Mouse (Mus musculus): ENCODE measurements around the gene Mrps24.
A peak's percentile ranks its signal among the peaks of the same experiment; 100 is the strongest.

Gene Mrps24

GRCm38 (mm10) chr11:5716246-5716645 is 766 bp upstream of the Mrps24 start:
- peak overlapping the region; percentile 72 for H3K4me3 ChIP-seq (replicated peaks; ENCODE audit: low read length)
- H3K36me3 ChIP-seq (ENCODE audit: insufficient read depth, low read length): peaks cover 49% of the 10 kb centered on the region
- H3K27me3 ChIP-seq (ENCODE audit: insufficient read depth, low read length): peaks cover 21% of the 10 kb centered on the region
- TF ChIP-seq NANOG (IDR thresholded peaks at IDR 0.05; ENCODE audit: borderline replicate concordance, low read length) (no peak), POU5F1 (IDR thresholded peaks at IDR 0.05; ENCODE audit: borderline replicate concordance, low read length) (no peak), CTCF (conservative IDR thresholded peaks at IDR 0.05; ENCODE audit: low read length) (no peak)
- H3K4me1 ChIP-seq (replicated peaks; ENCODE audit: low read depth, low read length): peaks cover 64% of the 10 kb centered on the region
- H3K9me3 ChIP-seq (ENCODE audit: low read length): no peaks in the 10 kb centered on the region

GRCm38 (mm10) chr11:5715179-5715578 is 301 bp downstream of the Mrps24 start:
- TF ChIP-seq POU5F1 (IDR thresholded peaks at IDR 0.05; ENCODE audit: borderline replicate concordance, low read length) (no peak), CTCF (conservative IDR thresholded peaks at IDR 0.05; ENCODE audit: low read length) (no peak), NANOG (IDR thresholded peaks at IDR 0.05; ENCODE audit: borderline replicate concordance, low read length) (no peak)
- peaks cover 60% of the 10 kb centered on the region for H3K4me1 ChIP-seq (replicated peaks; ENCODE audit: low read depth, low read length)
- peaks cover 44% of the 10 kb centered on the region for H3K36me3 ChIP-seq (ENCODE audit: insufficient read depth, low read length)
- peak overlapping the region; percentile 72; the same call in 1 of the 2 replicates for H3K4me3 ChIP-seq (replicated peaks; ENCODE audit: low read length)
- H3K27me3 ChIP-seq (ENCODE audit: insufficient read depth, low read length): peaks cover 21% of the 10 kb centered on the region
- H3K9me3 ChIP-seq (ENCODE audit: low read length): no peaks in the 10 kb centered on the region

GRCm38 (mm10) chr11:5707530-5708353 is 7.7 kb downstream of the Mrps24 start:
- H3K4me3 ChIP-seq (replicated peaks; ENCODE audit: low read length): peak overlapping the region; percentile 97
- peaks cover 10% of the 10 kb centered on the region; the same call in 1 of the 2 replicates for H3K27me3 ChIP-seq (ENCODE audit: insufficient read depth, low read length)
- TF ChIP-seq CTCF (conservative IDR thresholded peaks at IDR 0.05; ENCODE audit: low read length): no peak
- no peak for TF ChIP-seq POU5F1 (IDR thresholded peaks at IDR 0.05; ENCODE audit: borderline replicate concordance, low read length)
- no peak for TF ChIP-seq NANOG (IDR thresholded peaks at IDR 0.05; ENCODE audit: borderline replicate concordance, low read length)
- H3K9me3 ChIP-seq (ENCODE audit: low read length): no peaks in the 10 kb centered on the region
- H3K36me3 ChIP-seq (ENCODE audit: insufficient read depth, low read length): peaks cover 34% of the 10 kb centered on the region
- H3K4me1 ChIP-seq (replicated peaks; ENCODE audit: low read depth, low read length): peaks cover 58% of the 10 kb centered on the region

GRCm38 (mm10) chr11:5706874-5707529 is 8.5 kb downstream of the Mrps24 start:
- TF ChIP-seq POU5F1 (IDR thresholded peaks at IDR 0.05; ENCODE audit: borderline replicate concordance, low read length) (no peak), CTCF (conservative IDR thresholded peaks at IDR 0.05; ENCODE audit: low read length) (no peak), NANOG (IDR thresholded peaks at IDR 0.05; ENCODE audit: borderline replicate concordance, low read length) (no peak)
- H3K4me1 ChIP-seq (replicated peaks; ENCODE audit: low read depth, low read length): peaks cover 61% of the 10 kb centered on the region
- H3K36me3 ChIP-seq (ENCODE audit: insufficient read depth, low read length): peaks cover 34% of the 10 kb centered on the region
- H3K9me3 ChIP-seq (ENCODE audit: low read length): no peaks in the 10 kb centered on the region
- H3K4me3 ChIP-seq (replicated peaks; ENCODE audit: low read length): peak overlapping the region; percentile 97
- peaks cover 10% of the 10 kb centered on the region; the same call in 1 of the 2 replicates for H3K27me3 ChIP-seq (ENCODE audit: insufficient read depth, low read length)

GRCm38 (mm10) chr11:5705972-5706371 is 9.5 kb downstream of the Mrps24 start:
- H3K36me3 ChIP-seq (ENCODE audit: insufficient read depth, low read length): peaks cover 34% of the 10 kb centered on the region
- H3K27me3 ChIP-seq (ENCODE audit: insufficient read depth, low read length): peaks cover 10% of the 10 kb centered on the region; the same call in 1 of the 2 replicates
- H3K4me1 ChIP-seq (replicated peaks; ENCODE audit: low read depth, low read length): peaks cover 66% of the 10 kb centered on the region
- H3K4me3 ChIP-seq (replicated peaks; ENCODE audit: low read length): peak overlapping the region; percentile 97
- no peaks in the 10 kb centered on the region for H3K9me3 ChIP-seq (ENCODE audit: low read length)
- TF ChIP-seq POU5F1 (IDR thresholded peaks at IDR 0.05; ENCODE audit: borderline replicate concordance, low read length) (no peak), CTCF (conservative IDR thresholded peaks at IDR 0.05; ENCODE audit: low read length) (no peak)

GRCm38 (mm10) chr11:5703341-5703740 is 12.1 kb downstream of the Mrps24 start:
- H3K4me3 ChIP-seq (replicated peaks; ENCODE audit: low read length): no peak overlapping the region
- peaks cover 71% of the 10 kb centered on the region for H3K4me1 ChIP-seq (replicated peaks; ENCODE audit: low read depth, low read length)
- peaks cover 34% of the 10 kb centered on the region for H3K36me3 ChIP-seq (ENCODE audit: insufficient read depth, low read length)
- no peaks in the 10 kb centered on the region for H3K9me3 ChIP-seq (ENCODE audit: low read length)
- TF ChIP-seq CTCF (conservative IDR thresholded peaks at IDR 0.05; ENCODE audit: low read length) (0 out of 2 replicates have a peak, but pooled peaks have one; percentile 6), POU5F1 (IDR thresholded peaks at IDR 0.05; ENCODE audit: borderline replicate concordance, low read length) (no peak), NANOG (IDR thresholded peaks at IDR 0.05; ENCODE audit: borderline replicate concordance, low read length) (no peak)
- H3K27me3 ChIP-seq (ENCODE audit: insufficient read depth, low read length): no peaks in the 10 kb centered on the region

- Histone ChIP-seq H3K4me3 (replicated peaks; ENCODE audit: low read length) (0 out of 2 replicates have a peak overlapping the region, but pooled peaks have one; percentile 0), H3K9me3 (ENCODE audit: low read length) (no peaks in the 10 kb centered on the region), H3K27me3 (ENCODE audit: insufficient read depth, low read length) (no peaks in the 10 kb centered on the region), H3K4me1 (replicated peaks; ENCODE audit: low read depth, low read length) (peaks cover 67% of the 10 kb centered on the region), H3K36me3 (ENCODE audit: insufficient read depth, low read length) (peaks cover 34% of the 10 kb centered on the region)
- TF ChIP-seq NANOG (IDR thresholded peaks at IDR 0.05; ENCODE audit: borderline replicate concordance, low read length) (no peak), CTCF (conservative IDR thresholded peaks at IDR 0.05; ENCODE audit: low read length) (no peak), POU5F1 (IDR thresholded peaks at IDR 0.05; ENCODE audit: borderline replicate concordance, low read length) (no peak)
Observed at GRCm38 (mm10) chr11:5702957-5703332, 12.5 kb downstream of the Mrps24 start.

- no peak overlapping the region for H3K4me3 ChIP-seq (replicated peaks; ENCODE audit: low read length)
- no peaks in the 10 kb centered on the region for H3K9me3 ChIP-seq (ENCODE audit: low read length)
- peaks cover 34% of the 10 kb centered on the region for H3K36me3 ChIP-seq (ENCODE audit: insufficient read depth, low read length)
- TF ChIP-seq CTCF (conservative IDR thresholded peaks at IDR 0.05; ENCODE audit: low read length) (no peak), POU5F1 (IDR thresholded peaks at IDR 0.05; ENCODE audit: borderline replicate concordance, low read length) (no peak), NANOG (IDR thresholded peaks at IDR 0.05; ENCODE audit: borderline replicate concordance, low read length) (no peak)
- H3K4me1 ChIP-seq (replicated peaks; ENCODE audit: low read depth, low read length): peaks cover 67% of the 10 kb centered on the region
- H3K27me3 ChIP-seq (ENCODE audit: insufficient read depth, low read length): no peaks in the 10 kb centered on the region
Observed at GRCm38 (mm10) chr11:5702271-5702956, 13.1 kb downstream of the Mrps24 start.
